Mouse (Mus musculus): Measurements from ENCODE around the gene Myo1d.
A peak's percentile ranks its signal among the peaks of the same experiment; 100 is the strongest.

- TF ChIP-seq POLR2A (IDR thresholded peaks at IDR 0.05; ENCODE audit: borderline replicate concordance, insufficient read depth, low read length) (no peak), CTCF (IDR thresholded peaks at IDR 0.05; ENCODE audit: borderline replicate concordance, insufficient read depth, low read depth, low read length) (peak; percentile 63)
Measured at GRCm38 (mm10) chr11:80821296-80821695, 41.5 kb upstream of the Myo1d start.

All from cerebellum, adult 2 months (tissue).